Mouse (Mus musculus) liver, postnatal 0 days (tissue): ENCODE measurements around the gene Ppp4c.

ENCODE experiments used
- CTCF ChIP-seq: sonication (generic); IDR thresholded peaks from 2 replicates; pipeline ENCODE4 v1.5.1; 2016; ENCODE audit warnings: antibody characterized with exemption, low read depth
- EP300 ChIP-seq: IDR thresholded peaks from 2 replicates; pipeline ENCODE4 v1.6.1; 2016; ENCODE audit warnings: antibody characterized with exemption, low read depth, mild to moderate bottlenecking

- TF ChIP-seq CTCF (peak; percentile 62), EP300 (no peak)
Measured at GRCm38 (mm10) chr7:126796350-126796932, 4.1 kb upstream of the Ppp4c start.
